Mouse (Mus musculus) testis, adult 2 months (tissue): ENCODE data around the gene Pgpep1l.
"Not testable (repeated sequence)": the region's sequence is repeated elsewhere in the genome, so short reads cannot be mapped to it uniquely, and the experiment has no call there.

ENCODE experiments used
- CTCF ChIP-seq: fragments of 200-500 bp; IDR thresholded peaks from 2 replicates; pipeline ENCODE4 v1.5.1; 2012; ENCODE audit warnings: low read depth, mild to moderate bottlenecking, inconsistent platforms, low read length, moderate library complexity; ENCODE audit not compliant: control insufficient read depth, insufficient read depth, insufficient replicate concordance
- POLR2A ChIP-seq: fragments of 200-500 bp; IDR thresholded peaks from 2 replicates; pipeline ENCODE4 v1.6.1; 2012; ENCODE audit warnings: low read depth, mild to moderate bottlenecking, inconsistent platforms, low read length, moderate library complexity; ENCODE audit not compliant: control insufficient read depth

DNA sequence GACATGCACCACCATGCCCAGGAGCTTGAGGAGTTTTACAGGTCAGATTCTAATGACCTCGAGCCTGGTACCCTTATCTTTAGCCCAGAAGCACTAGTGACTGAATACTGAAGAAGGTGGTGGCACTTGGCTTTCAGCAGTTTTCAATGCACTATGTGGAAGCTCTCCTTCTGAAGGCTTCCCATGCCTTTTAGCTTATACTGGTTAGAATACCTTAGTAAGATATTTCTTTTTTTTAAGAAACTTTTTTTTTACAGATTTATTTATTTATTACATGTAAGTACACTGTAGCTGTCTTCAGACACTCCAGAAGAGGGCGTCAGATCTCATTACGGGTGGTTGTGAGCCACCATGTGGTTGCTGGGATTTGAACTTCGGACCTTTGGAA is 19.1 kb upstream of the Pgpep1l start:
- TF ChIP-seq CTCF, POLR2A: not testable (repeated sequence)
